ENCODE assay signal across 9 mouse cellular contexts in the genomic region with DNA sequence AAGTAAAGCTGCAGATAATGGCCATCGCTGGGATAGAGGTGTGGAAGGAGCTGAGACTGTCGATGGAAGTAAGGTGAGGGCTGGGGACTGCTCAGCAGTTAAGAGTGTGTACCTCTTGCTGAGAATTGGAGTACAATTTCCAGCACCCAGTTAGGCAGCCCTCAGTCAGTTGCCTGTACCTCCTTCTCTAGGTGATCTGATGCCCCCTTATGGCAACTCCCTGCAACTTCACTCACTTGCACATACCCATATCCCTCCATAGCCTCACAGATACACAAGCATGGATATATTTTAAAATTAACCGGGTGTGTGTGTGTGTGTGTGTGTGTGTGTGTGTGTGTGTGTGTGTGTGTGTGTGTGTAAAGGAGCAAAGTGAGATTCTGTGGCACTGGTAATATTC. TPM values are rescaled to one million over a fixed set of nuclear protein-coding genes. Genes with fewer than 3 reads are reported as not detected.
DNase-seq lines count a peak whose midpoint lies in the region; ATAC-seq and TF ChIP-seq lines count a peak whose summit lies in the region.
"Had no signal": no experiment of that assay in that cellular context is flagged by ENCODE, and none has a peak within 500 bp of the region (broad histone marks: within the 10 kb centered on the region; RNA-seq: fewer than 3 reads in every experiment).

No protein-coding gene starts in this region.

- peak; percentile 49 for TF ChIP-seq CTCF in lung, postnatal 0 days (IDR thresholded peaks at IDR 0.05)

- H3K27ac ChIP-seq in lung, postnatal 0 days (ENCODE audit: low read length) = no peak overlapping the region
- no peak overlapping the region for H3K27ac ChIP-seq in forebrain, embryonic 16.5 days (ENCODE audit: low read length)
- H3K27ac ChIP-seq: embryonic facial prominence, embryonic 10.5 days had no signal

- H3K9ac ChIP-seq in lung, postnatal 0 days (replicated peaks; ENCODE audit: low read depth) = no peak overlapping the region
- no peak overlapping the region for H3K9ac ChIP-seq in forebrain, embryonic 16.5 days (replicated peaks; ENCODE audit: low read depth, low read length)

- no peak for ATAC-seq in lung, postnatal 0 days
- ATAC-seq in erythroblast, adult 5-6 weeks (replicated peaks; ENCODE audit: low FRiP score, poor library complexity, severe bottlenecking) = peak; percentile 70; the same call in 1 of the 2 replicates
- ATAC-seq in forebrain, embryonic 16.5 days = no peak

- H3K27me3 ChIP-seq in lung, postnatal 0 days (replicated peaks; ENCODE audit: insufficient read depth, low read length) = no peaks in the 10 kb centered on the region
- no peaks in the 10 kb centered on the region for H3K27me3 ChIP-seq in forebrain, embryonic 16.5 days (replicated peaks; ENCODE audit: control insufficient read depth, insufficient read depth, low read length)

- peak; percentile 6 for DNase-seq in adrenal gland, postnatal 10 days
- DNase-seq in adrenal gland, adult 18-20 months (ENCODE audit: low spot score in 2 of 2) = no peak
- no peak for DNase-seq in lung, postnatal 0 days (ENCODE audit: low spot score)
- DNase-seq in lung, postnatal 4 days = no peak
- peak; percentile 16 for DNase-seq in thymus, postnatal 14 days
- no peak for DNase-seq in heart, adult 11 months

- H3K9me3 ChIP-seq in lung, postnatal 0 days (ENCODE audit: low read length) = no peaks in the 10 kb centered on the region
- no peaks in the 10 kb centered on the region for H3K9me3 ChIP-seq in forebrain, embryonic 16.5 days (ENCODE audit: control insufficient read depth, low read length)
- H3K9me3 ChIP-seq: embryonic facial prominence, embryonic 10.5 days had no signal

- H3K4me1 ChIP-seq in lung, postnatal 0 days (ENCODE audit: insufficient read depth, low read depth, low read length) = no peaks in the 10 kb centered on the region
- no peaks in the 10 kb centered on the region for H3K4me1 ChIP-seq in forebrain, embryonic 16.5 days (replicated peaks; ENCODE audit: control insufficient read depth, insufficient read depth, low read length)
- H3K4me1 ChIP-seq: embryonic facial prominence, embryonic 10.5 days had no signal

- 69% methylated on average over 2 of the region's 3 CpGs for WGBS in lung, postnatal 0 days
- whole genome bisulfite sequencing in forebrain, embryonic 16.5 days = 83% methylated on average over 3 of the region's 3 CpGs

- H3K4me2 ChIP-seq in lung, postnatal 0 days (replicated peaks; ENCODE audit: low read depth, low read length) = no peak overlapping the region
- H3K4me2 ChIP-seq in forebrain, embryonic 16.5 days (ENCODE audit: low read length) = no peak overlapping the region

- H3K4me3 ChIP-seq in lung, postnatal 0 days (ENCODE audit: low read depth, low read length) = no peak overlapping the region
- H3K4me3 ChIP-seq in forebrain, embryonic 16.5 days (replicated peaks; ENCODE audit: low read length) = no peak overlapping the region
- H3K4me3 ChIP-seq: embryonic facial prominence, embryonic 10.5 days had no signal

- TF ChIP-seq EP300 in lung, postnatal 0 days (IDR thresholded peaks at IDR 0.05) = no peak

- H3K36me3 ChIP-seq in lung, postnatal 0 days (ENCODE audit: insufficient read depth, low read length) = no peaks in the 10 kb centered on the region
- no peaks in the 10 kb centered on the region for H3K36me3 ChIP-seq in forebrain, embryonic 16.5 days (ENCODE audit: control insufficient read depth, insufficient read depth)
- H3K36me3 ChIP-seq: embryonic facial prominence, embryonic 10.5 days had no signal

RNA-seq across cellular contexts. Expression of gene Ino80, which starts 34.8 kb away (rescaled TPM):
- total RNA-seq in adrenal gland, postnatal 10 days (2021) = 10 to 100 TPM; 16.1 to 21.0 TPM
- 10 to 100 TPM; 20.0 to 22.6 TPM for total RNA-seq in adrenal gland, adult 18-20 months (2021)
- 3.2 and 3.4 TPM in 2 replicates for polyA plus RNA-seq in lung, postnatal 0 days (2015; fragmentation: Nextera tagmentation; extraction: Ambion mirVana)
- 8.6 and 10.9 TPM in 2 replicates for total RNA-seq in erythroblast, adult 5-6 weeks (2015; ENCODE audit: low replicate concordance)
- 6.6 and 7.6 TPM in 2 replicates for total RNA-seq in erythroblast, adult 5-6 weeks (2017; ENCODE audit: low replicate concordance)
- 4.0 and 4.1 TPM in 2 replicates for polyA plus RNA-seq in forebrain, embryonic 16.5 days (2015; fragmentation: Nextera tagmentation; extraction: Ambion mirVana)

RNA-seq across cellular contexts. Expression of gene Exd1, which starts 35.1 kb away (rescaled TPM):
- 1 to 10 TPM in 1 of 2 experiments, under 1 TPM in 1; 0.79 to 1.1 TPM for total RNA-seq in adrenal gland, postnatal 10 days (2021)
- total RNA-seq in adrenal gland, adult 18-20 months (2021) = 1 to 10 TPM; 2.5 to 2.6 TPM
- 0.11 and 0.18 TPM in 2 replicates for polyA plus RNA-seq in lung, postnatal 0 days (2015; fragmentation: Nextera tagmentation; extraction: Ambion mirVana)
- total RNA-seq in erythroblast, adult 5-6 weeks (2015; ENCODE audit: low replicate concordance) = not detected in 2 replicates
- total RNA-seq in erythroblast, adult 5-6 weeks (2017; ENCODE audit: low replicate concordance) = not detected in 2 replicates
- 1.1 and 1.6 TPM in 2 replicates for polyA plus RNA-seq in forebrain, embryonic 16.5 days (2015; fragmentation: Nextera tagmentation; extraction: Ambion mirVana)

RNA-seq across cellular contexts. Expression of gene Chp1, which starts 35.2 kb away (rescaled TPM):
- 100 to 1,000 TPM; 192 to 233 TPM for total RNA-seq in adrenal gland, postnatal 10 days (2021)
- total RNA-seq in adrenal gland, adult 18-20 months (2021) = 100 to 1,000 TPM; 306 to 408 TPM
- 113 and 129 TPM in 2 replicates for polyA plus RNA-seq in lung, postnatal 0 days (2015; fragmentation: Nextera tagmentation; extraction: Ambion mirVana)
- total RNA-seq in erythroblast, adult 5-6 weeks (2015; ENCODE audit: low replicate concordance) = 84.4 and 108 TPM in 2 replicates
- total RNA-seq in erythroblast, adult 5-6 weeks (2017; ENCODE audit: low replicate concordance) = 111 and 170 TPM in 2 replicates
- polyA plus RNA-seq in forebrain, embryonic 16.5 days (2015; fragmentation: Nextera tagmentation; extraction: Ambion mirVana) = 78.6 and 78.8 TPM in 2 replicates

Comparison
In these comparisons a context has a peak if more than half of its experiments do, and no peak if none do; other contexts are left out.
1. DNase-seq: peak in adrenal gland, postnatal 10 days (single experiment) and thymus, postnatal 14 days (single experiment); none in adrenal gland, adult 18-20 months (0 of 2), lung, postnatal 0 days (single experiment), lung, postnatal 4 days (0 of 2) and heart, adult 11 months (single experiment).